Comparison of ENCODE assay signal across 9 mouse cellular contexts in the genomic region with DNA sequence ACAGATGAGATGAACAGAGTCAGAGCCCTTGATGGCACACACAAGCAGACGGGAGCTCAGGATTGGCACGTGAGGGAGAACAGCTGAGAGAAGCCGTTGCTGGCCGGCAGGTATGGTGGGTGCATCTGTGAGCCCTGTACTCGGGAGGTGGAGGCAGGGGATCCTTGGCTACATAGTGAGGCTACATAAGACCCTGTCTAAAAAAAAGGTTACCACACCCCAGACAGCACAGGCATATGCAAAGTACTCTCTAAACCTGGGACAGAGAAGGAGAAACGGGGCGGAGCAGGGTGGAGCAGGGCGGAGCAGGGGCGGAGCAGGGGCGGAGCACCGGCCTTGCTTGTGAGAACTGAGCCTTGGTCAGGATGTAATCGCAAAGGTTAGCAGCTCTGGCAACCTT. TPM values are rescaled to one million over a fixed set of nuclear protein-coding genes. Genes with fewer than 3 reads are reported as not detected.
A peak's percentile ranks its signal among the peaks of the same experiment; 100 is the strongest.
DNase-seq lines count a peak whose midpoint lies in the region; ATAC-seq and TF ChIP-seq lines count a peak whose summit lies in the region.
"Had no signal": no experiment of that assay in that cellular context is flagged by ENCODE, and none has a peak within 500 bp of the region (broad histone marks: within the 10 kb centered on the region; RNA-seq: fewer than 3 reads in every experiment).

No protein-coding gene starts in this region.

- peaks cover 4 to 7% of the 10 kb centered on the region in 2 experiments; a peak in 3 of 4 replicates for H3K36me3 ChIP-seq in MEL (ENCODE audit: control insufficient read depth in 1 of 2, insufficient read depth in 2 of 2, low read length in 2 of 2)

- H3K79me2 ChIP-seq in MEL (ENCODE audit: control insufficient read depth, insufficient read depth, low read length, poor library complexity), result peaks cover 23% of the 10 kb centered on the region

- no peaks in the 10 kb centered on the region for H3K9me3 ChIP-seq in MEL (replicated peaks; ENCODE audit: insufficient read depth, low read length)
- H3K9me3 ChIP-seq: limb, embryonic 15.5 days had no signal

- H3K4me3 ChIP-seq in MEL (ENCODE audit: control insufficient read depth in 1 of 2, insufficient read depth in 1 of 2, low read depth in 2 of 2, low read length in 2 of 2), result no peak overlapping the region
- H3K4me3 ChIP-seq: limb, embryonic 15.5 days had no signal

- peak; percentile 16 for DNase-seq in layer of hippocampus, adult 11-12 months (ENCODE audit: low spot score)
- DNase-seq in layer of hippocampus, postnatal 36 days, result no peak
- DNase-seq in MEL (ENCODE audit: low read depth, low spot score), result peak; percentile 77
- peak; percentile 43 for DNase-seq in embryo, embryonic 10.5 days (ENCODE audit: low spot score)
- peak; percentile 64 to 75 for DNase-seq in kidney, postnatal 25 days
- DNase-seq in spleen, postnatal 10 days (ENCODE audit: low spot score in 2 of 2), result peak; percentile 62 to 84
- no peak for DNase-seq in layer of hippocampus, adult 9-11 months

- TF ChIP-seq EP300 in MEL (IDR thresholded peaks at IDR 0.05; ENCODE audit: low read depth in 1 of 2, low read length in 2 of 2), result no peak

- no peak for TF ChIP-seq CTCF in MEL (IDR thresholded peaks at IDR 0.05 in 2 of 3, conservative IDR thresholded peaks at IDR 0.05 in 1 of 3; ENCODE audit: control insufficient read depth in 1 of 3, insufficient read depth in 1 of 3, low read depth in 2 of 3, low read length in 3 of 3, poor library complexity in 1 of 3, severe bottlenecking in 1 of 3)

- H3K27ac ChIP-seq in MEL (ENCODE audit: control insufficient read depth, low read depth, low read length), result no peak overlapping the region
- H3K27ac ChIP-seq: limb, embryonic 15.5 days had no signal

- no peak overlapping the region for H3K9ac ChIP-seq in MEL (ENCODE audit: control insufficient read depth, low read depth, low read length, poor library complexity, severe bottlenecking)
- H3K9ac ChIP-seq: limb, embryonic 15.5 days had no signal

- no peaks in the 10 kb centered on the region for H3K27me3 ChIP-seq in MEL (ENCODE audit: control insufficient read depth in 1 of 2, insufficient read depth in 2 of 2, low read length in 2 of 2)
- H3K27me3 ChIP-seq: limb, embryonic 15.5 days had no signal

- ATAC-seq in inflammation-experienced regulatory T-cells, adult 6 months, result no peak

- TF ChIP-seq POLR2A in MEL (IDR thresholded peaks at IDR 0.05; ENCODE audit: control insufficient read depth in 1 of 2, insufficient read depth in 1 of 2, low read depth in 1 of 2, low read length in 2 of 2, poor library complexity in 1 of 2), result no peak; a peak in 1 of 4 replicates

- peaks cover 0 to 6% of the 10 kb centered on the region in 2 experiments; a peak in 1 of 4 replicates for H3K4me1 ChIP-seq in MEL (ENCODE audit: control insufficient read depth in 1 of 2, insufficient read depth in 2 of 2, low read length in 2 of 2)

- no peak for TF ChIP-seq RAD21 in MEL (IDR thresholded peaks at IDR 0.05; ENCODE audit: low read depth, low read length)

TF ChIP-seq in MEL, 35 proteins besides CTCF, POLR2A, EP300 and RAD21:
- TF ChIP-seq TAL1 (IDR thresholded peaks at IDR 0.05; ENCODE audit: low read length) (no peak), JUND (IDR thresholded peaks at IDR 0.05; ENCODE audit: low read depth, low read length) (no peak), CHD2 (IDR thresholded peaks at IDR 0.05; ENCODE audit: low read length) (no peak), ZNF384 (IDR thresholded peaks at IDR 0.05; ENCODE audit: low read depth, low read length) (no peak), HCFC1 (IDR thresholded peaks at IDR 0.05; ENCODE audit: low read depth, low read length) (no peak), SIN3A (IDR thresholded peaks at IDR 0.05; ENCODE audit: low read length) (no peak), USF2 (IDR thresholded peaks at IDR 0.05; ENCODE audit: borderline replicate concordance in 1 of 2, insufficient read depth in 1 of 2, low read depth in 1 of 2, low read length in 2 of 2) (no peak), ZKSCAN1 (IDR thresholded peaks at IDR 0.05; ENCODE audit: low read depth, low read length) (no peak), TBP (IDR thresholded peaks at IDR 0.05; ENCODE audit: low read depth, low read length) (no peak), KAT2A (conservative IDR thresholded peaks at IDR 0.05; ENCODE audit: low read depth, low read length) (no peak), GATA1 (IDR thresholded peaks at IDR 0.05; ENCODE audit: low read depth, low read length) (no peak), MAZ (IDR thresholded peaks at IDR 0.05; ENCODE audit: low read depth, low read length) (no peak), ZC3H11A (IDR thresholded peaks at IDR 0.05; ENCODE audit: low read depth, low read length) (no peak), SMC3 (IDR thresholded peaks at IDR 0.05; ENCODE audit: low read depth, low read length) (no peak), ETS1 (IDR thresholded peaks at IDR 0.05; ENCODE audit: low read depth, low read length) (no peak), MAX (IDR thresholded peaks at IDR 0.05; ENCODE audit: low read length) (no peak), POLR2AphosphoS5 (IDR thresholded peaks at IDR 0.05; ENCODE audit: borderline replicate concordance, low read depth, low read length) (no peak), RCOR1 (IDR thresholded peaks at IDR 0.05; ENCODE audit: low read depth, low read length) (no peak), E2F4 (IDR thresholded peaks at IDR 0.05; ENCODE audit: borderline replicate concordance, low read depth, low read length) (no peak), CHD1 (IDR thresholded peaks at IDR 0.05; ENCODE audit: low read depth, low read length) (no peak)
TF ChIP-seq in MEL: peak in this region for 0.

RNA-seq across cellular contexts. Expression of gene Rcc1, which starts 2.8 kb away (rescaled TPM):
- total RNA-seq in layer of hippocampus, postnatal 36 days (2021), result 10 to 100 TPM; 11.9 to 13.4 TPM
- 137 and 147 TPM in 2 replicates for total RNA-seq in MEL (2012; rRNA removed)
- polyA plus RNA-seq in MEL (2012; ENCODE audit: insufficient read depth in 1 of 2, insufficient read length in 2 of 2, low read depth in 1 of 2, low replicate concordance in 2 of 2, missing spikeins in 1 of 2), result 100 to 1,000 TPM in 1 of 2 experiments, 10 to 100 TPM in 1; 83.6 to 186 TPM
- polyA plus RNA-seq in inflammation-experienced regulatory T-cells, adult 6 months (2017; shearing (Covaris generic)), result 10 to 100 TPM; 13.4 to 26.0 (median 15.0) TPM

RNA-seq across cellular contexts. Expression of gene Trnau1ap, which starts 26.8 kb away (rescaled TPM):
- total RNA-seq in layer of hippocampus, postnatal 36 days (2021), result 10 to 100 TPM; 18.6 to 19.6 TPM
- total RNA-seq in MEL (2012; rRNA removed), result 110 and 117 TPM in 2 replicates
- 100 to 1,000 TPM in 1 of 2 experiments, not detected in 1; 102 TPM for polyA plus RNA-seq in MEL (2012; ENCODE audit: insufficient read depth in 1 of 2, insufficient read length in 2 of 2, low read depth in 1 of 2, low replicate concordance in 2 of 2, missing spikeins in 1 of 2)
- 10 to 100 TPM; 37.5 to 45.9 (median 37.7) TPM for polyA plus RNA-seq in inflammation-experienced regulatory T-cells, adult 6 months (2017; shearing (Covaris generic))

RNA-seq across cellular contexts. Expression of gene Rab42, which starts 53.0 kb away (rescaled TPM):
- 1 to 10 TPM; 1.2 to 2.6 TPM for total RNA-seq in layer of hippocampus, postnatal 36 days (2021)
- 0.52 and 0.85 TPM in 2 replicates for total RNA-seq in MEL (2012; rRNA removed)
- under 1 TPM in 1 of 2 experiments, not detected in 1; 0.40 TPM for polyA plus RNA-seq in MEL (2012; ENCODE audit: insufficient read depth in 1 of 2, insufficient read length in 2 of 2, low read depth in 1 of 2, low replicate concordance in 2 of 2, missing spikeins in 1 of 2)
- under 1 TPM in 1 of 3 experiments, not detected in 2; 0.46 TPM for polyA plus RNA-seq in inflammation-experienced regulatory T-cells, adult 6 months (2017; shearing (Covaris generic))

Comparison
In these comparisons a context has a peak if more than half of its experiments do, and no peak if none do; other contexts are left out.
1. DNase-seq: peak in layer of hippocampus, adult 11-12 months (single experiment), MEL (single experiment), embryo, embryonic 10.5 days (single experiment), kidney, postnatal 25 days (2 of 2) and spleen, postnatal 10 days (2 of 2); none in layer of hippocampus, postnatal 36 days (0 of 2) and layer of hippocampus, adult 9-11 months (single experiment).